Mouse (Mus musculus) urinary bladder, postnatal 4 days (tissue): ENCODE results near the gene Tmem215.

Experiments
- DNase-seq, 2 experiments: peaks; one replicate each; pipeline ENCODE4 v3.0.0; 2021 to 2022; ENCODE audit warnings: low spot score in 2 of 2

Tmem215 gene

GRCm38 (mm10) chr4:40471880-40472279 is at the start of gene Tmem215:
TSS of gene Tmem215 (plus strand) at chr4:40472180.
- DNase-seq: no peak

GRCm38 (mm10) chr4:40431916-40432315 is 40.1 kb upstream of the Tmem215 start:
- DNase-seq: no peak

- no peak for DNase-seq
Observed at GRCm38 (mm10) chr4:40433379-40433778, 38.6 kb upstream of the Tmem215 start.

GRCm38 (mm10) chr4:40434388-40434787 is 37.6 kb upstream of the Tmem215 start:
- DNase-seq: no peak

GRCm38 (mm10) chr4:40443565-40443964 is 28.4 kb upstream of the Tmem215 start:
- DNase-seq: no peak

GRCm38 (mm10) chr4:40472700-40473530 is 935 bp downstream of the Tmem215 start:
- DNase-seq: no peak

- no peak for DNase-seq
Observed at GRCm38 (mm10) chr4:40473911-40474310, 1.9 kb downstream of the Tmem215 start.

- no peak for DNase-seq
Observed at GRCm38 (mm10) chr4:40477963-40478362, 6.0 kb downstream of the Tmem215 start.

GRCm38 (mm10) chr4:40486546-40486945 is 14.6 kb downstream of the Tmem215 start:
- peak in 1 of 2 experiments; percentile 5 for DNase-seq

GRCm38 (mm10) chr4:40491731-40492130 is 19.8 kb downstream of the Tmem215 start:
- DNase-seq: no peak

GRCm38 (mm10) chr4:40496354-40496753 is 24.4 kb downstream of the Tmem215 start:
- DNase-seq: no peak

GRCm38 (mm10) chr4:40496828-40497227 is 24.8 kb downstream of the Tmem215 start:
- DNase-seq: no peak

GRCm38 (mm10) chr4:40499812-40500591 is 28.0 kb downstream of the Tmem215 start:
- no peak for DNase-seq

- DNase-seq: no peak
Observed at GRCm38 (mm10) chr4:40502459-40502858, 30.5 kb downstream of the Tmem215 start.

- no peak for DNase-seq
Observed at GRCm38 (mm10) chr4:40509534-40509933, 37.6 kb downstream of the Tmem215 start.

GRCm38 (mm10) chr4:40513235-40513634 is 41.3 kb downstream of the Tmem215 start:
- DNase-seq: no peak

- DNase-seq: no peak
Observed at GRCm38 (mm10) chr4:40518545-40519324, 46.8 kb downstream of the Tmem215 start.
